Mouse (Mus musculus) cerebellum, postnatal 4 days (tissue): ENCODE measurements around the gene Hnf4a.
"Not testable (repeated sequence)": the region's sequence is repeated elsewhere in the genome, so short reads cannot be mapped to it uniquely, and the experiment has no call there.

Experiments
- DNase-seq, 2 experiments: peaks; one replicate each; pipeline ENCODE4 v3.0.0; 2022; ENCODE audit warnings: low spot score in 2 of 2, mixed read lengths in 1 of 2

Gene Hnf4a

GRCm38 (mm10) chr2:163620451-163620850, 113.8 kb downstream of the Hnf4a start:
- no peak for DNase-seq

DNA sequence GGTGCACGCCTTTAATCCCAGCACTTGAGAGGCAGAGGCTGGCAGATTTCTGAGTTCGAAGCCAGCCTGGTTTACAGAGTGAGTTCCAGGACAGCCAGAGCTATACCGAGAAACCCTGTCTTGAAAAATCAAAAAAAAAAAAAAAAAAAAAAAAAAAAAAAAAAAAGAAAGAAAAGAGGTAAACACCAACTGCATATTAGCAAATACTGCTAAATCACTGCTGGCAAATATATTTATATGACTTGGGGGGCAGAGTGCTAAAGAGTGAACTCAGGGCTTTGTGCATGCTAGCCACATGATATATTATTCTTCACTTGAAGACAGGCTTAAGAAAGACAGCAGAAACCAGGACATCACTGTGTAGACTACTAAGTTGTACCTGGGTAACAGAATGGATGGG, 114.8 kb downstream of the Hnf4a start:
- not testable (repeated sequence) for DNase-seq
